Mouse (Mus musculus): ENCODE data around the gene Ccdc190. TPM values are rescaled to one million over a fixed set of nuclear protein-coding genes. Genes with fewer than 3 reads are reported as not detected.
A peak's percentile ranks its signal among the peaks of the same experiment; 100 is the strongest.

The Ccdc190 gene
- polyA plus RNA-seq, 1 experiment from 2014 or later: 0.82 TPM

DNA sequence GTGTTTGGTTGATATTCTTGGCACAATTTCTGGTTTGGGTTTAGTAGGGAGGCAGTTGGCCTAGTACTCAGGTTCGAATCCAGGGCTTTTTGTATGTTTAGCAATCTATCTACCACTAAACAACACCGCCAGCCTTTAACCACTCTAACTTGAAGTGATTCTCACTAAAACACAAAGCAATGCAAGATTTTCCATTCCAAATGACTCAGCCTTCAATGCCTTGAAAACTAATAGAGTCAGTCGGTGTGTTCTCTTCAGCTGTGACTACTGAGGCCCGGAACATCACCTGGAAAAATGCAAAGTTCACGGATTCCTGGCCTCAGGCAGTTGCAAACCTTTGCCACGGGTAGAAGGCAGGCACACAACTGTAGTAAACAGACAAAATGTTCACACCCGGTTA, 3.2 kb downstream of the Ccdc190 start:
- ATAC-seq (no peak), DNase-seq (ENCODE audit: low read depth, low spot score) (no peak)
- POLR2A ChIA-PET: no interaction called here
- CTCF ChIA-PET: interaction anchor here (0.7 to 1.0 kb wide), 2 partner anchors 184 to 204 kb away, joined by 3 to 4 read pairs; no protein-coding TSS in a partner anchor
- H3K27me3 ChIP-seq: no peaks in the 10 kb centered on the region
- TF ChIP-seq CTCF (IDR thresholded peaks at IDR 0.05): no peak
- in situ Hi-C loops (cut with MboI; ENCODE audit: low pct_unique_long_range_greater_than_20kb): no loop called here

DNA sequence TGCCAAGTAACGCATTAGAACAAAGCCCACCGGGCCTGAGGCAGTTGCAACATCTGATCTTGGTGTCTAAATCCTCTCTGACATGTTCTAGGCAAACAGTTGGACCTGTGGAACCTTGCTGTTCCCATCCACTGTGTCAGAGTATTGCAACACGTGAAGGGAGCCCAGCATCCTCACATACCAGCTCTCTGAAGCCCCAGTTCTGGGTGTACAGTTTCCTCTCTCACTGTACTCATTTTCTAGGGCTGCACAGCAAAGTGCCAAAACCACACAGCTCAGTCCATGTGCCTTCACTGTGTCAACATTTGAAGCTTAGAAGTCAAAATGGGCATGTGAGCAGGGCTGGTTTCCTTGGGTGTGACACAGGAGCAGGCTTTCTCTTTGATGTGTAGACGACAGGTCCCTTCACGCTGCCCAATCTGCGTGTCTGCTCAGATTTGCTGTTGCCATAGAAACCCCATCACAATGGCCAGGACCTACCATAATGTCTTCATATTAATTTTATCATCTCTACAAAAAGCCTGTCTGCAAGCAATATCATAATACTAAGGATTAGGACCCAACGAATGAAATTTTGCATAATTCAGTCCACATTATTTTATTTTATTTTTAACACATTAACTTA, 3.8 kb downstream of the Ccdc190 start:
- in situ Hi-C loops (cut with MboI; ENCODE audit: low pct_unique_long_range_greater_than_20kb): no loop called here
- POLR2A ChIA-PET: no interaction called here
- TF ChIP-seq CTCF (IDR thresholded peaks at IDR 0.05): no peak
- no peak for DNase-seq (ENCODE audit: low read depth, low spot score)
- CTCF ChIA-PET: interaction anchor here (0.7 to 1.0 kb wide), 2 partner anchors 183 to 204 kb away, joined by 3 to 4 read pairs; no protein-coding TSS in a partner anchor
- no peak for ATAC-seq
- H3K27me3 ChIP-seq: no peaks in the 10 kb centered on the region

DNA sequence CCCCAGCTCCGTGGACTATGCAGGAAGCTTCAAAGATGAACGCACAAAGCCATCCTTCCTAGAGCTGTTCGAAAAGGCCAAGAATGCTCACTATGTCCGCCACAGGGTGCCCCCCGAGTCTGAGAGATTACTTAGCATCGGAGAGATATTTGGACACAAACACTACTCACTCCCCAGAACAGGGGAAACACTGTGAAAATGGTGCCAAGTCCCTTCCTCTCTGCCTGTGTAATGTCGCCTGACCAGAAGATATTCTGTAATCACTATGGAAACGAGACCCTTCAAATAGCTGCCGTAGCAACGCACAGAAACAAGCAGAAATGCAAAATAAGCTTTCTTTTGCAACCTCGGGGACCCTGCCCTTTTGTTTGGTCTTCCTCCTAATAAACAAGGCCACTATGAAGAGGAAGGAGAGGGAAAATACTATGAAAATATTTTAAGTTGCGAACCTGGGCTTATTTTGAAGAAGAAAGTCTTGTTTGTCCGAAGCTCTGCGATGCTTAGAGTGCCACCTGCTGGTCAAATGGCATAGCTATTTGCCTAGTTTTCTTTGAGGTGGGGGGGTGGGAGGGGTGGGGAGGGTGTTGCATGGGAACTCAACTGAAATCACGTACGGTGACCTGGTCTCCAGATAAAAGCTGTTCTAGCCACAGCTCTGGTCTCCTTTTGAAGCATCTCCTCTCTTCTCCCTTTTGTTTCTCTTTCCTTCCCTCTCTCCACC, 5.7 kb downstream of the Ccdc190 start:
- no peak for DNase-seq (ENCODE audit: low read depth, low spot score)
- in situ Hi-C loops (cut with MboI; ENCODE audit: low pct_unique_long_range_greater_than_20kb): no loop called here
- no peak for ATAC-seq
- TF ChIP-seq CTCF (IDR thresholded peaks at IDR 0.05): peak; percentile 66
- POLR2A ChIA-PET: interaction anchor here (0.7 kb wide), 1 partner anchor 35 kb away, joined by 4 read pairs; no protein-coding TSS in a partner anchor
- H3K27me3 ChIP-seq: no peaks in the 10 kb centered on the region
- CTCF ChIA-PET: interaction anchor here (0.6 to 8.0 kb wide), 16 partner anchors 13 to 417 kb away, joined by 3 to 83 read pairs (median 4); no protein-coding TSS in a partner anchor

DNA sequence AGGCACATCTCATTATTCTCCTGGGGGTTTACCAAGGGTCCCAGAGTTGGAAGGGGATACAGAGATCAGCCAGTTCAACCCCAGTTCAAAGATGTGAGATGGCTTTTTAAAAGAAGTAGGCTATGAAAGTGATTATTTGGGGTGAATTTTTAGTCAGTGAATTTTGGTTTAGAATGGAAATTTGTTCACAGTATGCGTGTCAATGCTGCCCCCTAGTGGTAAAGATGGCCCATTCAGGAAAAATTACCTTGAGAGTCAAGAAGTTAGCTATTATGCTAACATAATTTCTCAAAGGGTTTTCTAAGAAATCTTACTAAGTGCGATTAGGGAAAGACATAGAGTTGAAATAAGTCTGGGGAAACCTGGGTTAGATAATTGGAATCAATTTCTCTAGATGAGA, 10.9 kb downstream of the Ccdc190 start:
- no peak for ATAC-seq
- ChIA-PET CTCF (interaction anchor here (0.6 to 8.0 kb wide), 9 partner anchors 10 to 262 kb away, joined by 3 to 83 read pairs (median 4); partner anchors contain the start of gene Ccdc190), POLR2A (no interaction called here)
- peak; percentile 64 for TF ChIP-seq CTCF (IDR thresholded peaks at IDR 0.05)
- H3K27me3 ChIP-seq: no peaks in the 10 kb centered on the region
- in situ Hi-C loops (cut with MboI; ENCODE audit: low pct_unique_long_range_greater_than_20kb): no loop called here
- no peak for DNase-seq (ENCODE audit: low read depth, low spot score)

DNA sequence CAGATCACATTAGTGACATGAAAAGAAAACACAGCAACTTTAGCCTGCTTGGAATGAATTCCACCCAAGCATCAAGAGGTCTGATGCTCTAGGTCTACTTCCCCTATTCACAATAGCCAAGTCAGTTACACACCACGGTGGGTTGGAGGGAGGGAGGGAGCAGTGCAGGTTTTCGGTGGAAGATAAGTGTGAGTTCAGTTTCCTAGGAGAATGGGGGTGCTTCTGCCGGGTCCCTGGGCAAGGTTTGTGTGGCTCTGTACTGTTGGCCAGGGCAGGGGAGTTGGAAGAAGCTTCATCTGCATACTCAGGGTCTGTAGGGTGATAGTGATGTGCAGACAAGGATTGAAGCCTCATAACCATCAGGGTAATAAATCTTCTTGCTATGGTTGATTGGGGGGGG, 17.6 kb downstream of the Ccdc190 start:
- TF ChIP-seq CTCF (IDR thresholded peaks at IDR 0.05): no peak
- POLR2A ChIA-PET: no interaction called here
- DNase-seq (ENCODE audit: low read depth, low spot score): no peak
- in situ Hi-C loops (cut with MboI; ENCODE audit: low pct_unique_long_range_greater_than_20kb): no loop called here
- no peak for ATAC-seq
- no peaks in the 10 kb centered on the region for H3K27me3 ChIP-seq
- CTCF ChIA-PET: no interaction called here

DNA sequence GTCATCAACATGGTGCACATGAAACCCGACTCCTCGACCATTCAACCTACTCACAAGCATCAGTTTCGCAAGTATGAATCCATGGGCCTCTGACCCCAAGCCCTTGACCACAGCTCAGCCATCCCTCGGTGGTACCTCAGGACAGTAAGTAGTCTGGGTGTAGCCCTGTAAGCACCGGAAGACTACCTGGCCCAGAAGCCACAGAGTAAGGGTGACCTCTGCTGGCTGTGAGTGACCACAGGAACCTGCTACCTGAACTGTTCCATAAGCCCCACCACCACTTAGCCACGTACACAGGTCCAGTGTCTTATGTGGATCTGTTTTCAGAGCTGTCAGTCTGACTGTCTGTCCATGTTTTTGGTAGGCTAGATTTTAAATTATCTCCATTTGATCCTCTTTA, 19.2 kb downstream of the Ccdc190 start:
- no peak for DNase-seq (ENCODE audit: low read depth, low spot score)
- no peak for TF ChIP-seq CTCF (IDR thresholded peaks at IDR 0.05)
- H3K27me3 ChIP-seq: no peaks in the 10 kb centered on the region
- CTCF ChIA-PET: interaction anchor here (1.4 to 2.6 kb wide), 2 partner anchors 8 to 12 kb away, joined by 4 to 12 read pairs; no protein-coding TSS in a partner anchor
- no peak for ATAC-seq
- in situ Hi-C loops (cut with MboI; ENCODE audit: low pct_unique_long_range_greater_than_20kb): no loop called here
- POLR2A ChIA-PET: no interaction called here

DNA sequence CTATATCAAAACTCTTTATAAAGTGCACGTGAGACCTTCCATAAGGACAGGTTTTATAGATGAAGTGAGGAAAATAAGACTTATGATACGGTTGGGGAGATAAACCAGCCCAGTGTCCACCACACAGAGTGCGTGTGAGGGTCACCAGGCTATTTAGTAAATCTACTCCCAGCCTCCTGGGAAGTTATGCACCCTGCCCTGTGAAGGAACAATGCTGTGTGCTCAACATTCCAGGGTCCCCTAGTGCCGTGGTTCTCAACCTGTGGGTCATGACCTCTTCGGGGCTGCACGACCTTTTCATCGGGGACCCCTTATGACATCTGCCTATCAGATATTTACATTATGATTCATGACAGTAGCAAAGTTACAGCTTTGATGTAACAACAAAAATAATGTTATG, 19.8 kb downstream of the Ccdc190 start:
- in situ Hi-C loops (cut with MboI; ENCODE audit: low pct_unique_long_range_greater_than_20kb): no loop called here
- H3K27me3 ChIP-seq: no peaks in the 10 kb centered on the region
- DNase-seq (ENCODE audit: low read depth, low spot score) (no peak), ATAC-seq (no peak)
- TF ChIP-seq CTCF (IDR thresholded peaks at IDR 0.05): no peak
- CTCF ChIA-PET: interaction anchor here (1.3 to 2.6 kb wide), 4 partner anchors 9 to 188 kb away, joined by 4 to 12 read pairs (median 5); no protein-coding TSS in a partner anchor
- POLR2A ChIA-PET: no interaction called here

DNA sequence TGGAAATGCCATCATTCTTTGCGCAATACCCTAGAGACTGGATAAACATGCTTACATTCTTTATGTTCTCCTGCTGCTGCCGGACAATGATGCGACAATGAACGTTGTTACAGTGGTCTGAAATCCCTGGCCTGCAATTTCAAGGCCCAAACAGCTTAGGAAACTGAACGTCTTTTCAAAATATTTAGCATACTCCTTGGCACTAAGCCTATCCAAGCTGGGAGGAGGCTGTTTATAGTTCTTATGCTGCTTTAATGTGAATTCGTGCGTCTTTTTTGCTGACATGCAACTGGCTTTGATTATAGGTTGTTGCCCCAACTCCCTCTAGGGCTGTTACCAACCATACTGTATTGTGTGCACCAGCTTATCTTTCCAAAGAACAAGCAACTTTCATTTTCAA, 20.4 kb downstream of the Ccdc190 start:
- ChIA-PET CTCF (interaction anchor here (1.1 to 2.6 kb wide), 4 partner anchors 9 to 187 kb away, joined by 3 to 12 read pairs (median 5); no protein-coding TSS in a partner anchor), POLR2A (no interaction called here)
- H3K27me3 ChIP-seq: no peaks in the 10 kb centered on the region
- TF ChIP-seq CTCF (IDR thresholded peaks at IDR 0.05): no peak
- in situ Hi-C loops (cut with MboI; ENCODE audit: low pct_unique_long_range_greater_than_20kb): no loop called here
- ATAC-seq (no peak), DNase-seq (ENCODE audit: low read depth, low spot score) (no peak)

DNA sequence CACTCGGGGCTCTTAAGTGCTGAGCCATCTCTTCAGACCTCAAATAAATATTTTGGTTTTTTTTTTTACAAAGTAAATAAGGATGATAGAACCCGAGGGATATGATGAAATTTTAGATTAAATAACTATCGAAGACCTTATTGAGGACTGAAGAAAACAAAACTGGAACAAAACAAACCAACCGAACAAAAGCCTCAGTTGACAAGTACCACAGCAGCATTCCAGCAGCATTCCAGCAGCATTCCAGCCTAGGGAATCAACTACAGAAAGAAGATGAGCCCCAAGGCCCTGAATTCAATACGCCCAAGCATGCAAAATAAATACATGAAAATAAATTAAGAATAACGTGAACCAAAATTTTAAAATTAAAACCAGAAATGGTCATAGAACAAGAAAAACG, 21.5 kb downstream of the Ccdc190 start:
- TF ChIP-seq CTCF (IDR thresholded peaks at IDR 0.05): no peak
- no peaks in the 10 kb centered on the region for H3K27me3 ChIP-seq
- DNase-seq (ENCODE audit: low read depth, low spot score) (no peak), ATAC-seq (no peak)
- ChIA-PET CTCF (interaction anchor here (1.1 to 2.6 kb wide), 3 partner anchors 11 to 186 kb away, joined by 3 to 12 read pairs (median 6); no protein-coding TSS in a partner anchor), POLR2A (no interaction called here)
- in situ Hi-C loops (cut with MboI; ENCODE audit: low pct_unique_long_range_greater_than_20kb): no loop called here

DNA sequence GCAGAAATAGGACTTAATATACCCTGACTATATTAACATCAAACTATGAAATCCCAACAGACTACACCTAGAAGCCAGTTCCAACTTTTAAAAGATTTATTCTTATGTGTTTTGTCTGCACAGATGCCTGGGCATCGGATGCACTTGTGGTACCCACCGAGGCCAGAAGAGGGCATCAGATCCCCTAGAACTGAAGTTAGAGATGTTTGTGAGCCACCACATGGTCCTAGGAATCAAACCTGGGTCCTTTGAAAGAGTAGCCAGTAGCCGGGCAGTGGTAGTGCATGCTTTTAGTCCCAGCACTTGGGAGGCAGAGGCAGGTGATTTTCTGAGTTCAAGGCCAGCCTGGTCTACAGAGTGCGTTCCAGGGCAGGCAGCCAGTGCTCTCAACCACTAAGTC, 22.2 kb downstream of the Ccdc190 start:
- CTCF ChIA-PET: interaction anchor here (1.4 to 1.6 kb wide), 3 partner anchors 9 to 186 kb away, joined by 4 to 9 read pairs (median 4); no protein-coding TSS in a partner anchor
- POLR2A ChIA-PET: no interaction called here
- DNase-seq (ENCODE audit: low read depth, low spot score): no peak
- TF ChIP-seq CTCF (IDR thresholded peaks at IDR 0.05): peak; percentile 57
- in situ Hi-C loops (cut with MboI; ENCODE audit: low pct_unique_long_range_greater_than_20kb): no loop called here
- ATAC-seq: no peak
- no peaks in the 10 kb centered on the region for H3K27me3 ChIP-seq

DNA sequence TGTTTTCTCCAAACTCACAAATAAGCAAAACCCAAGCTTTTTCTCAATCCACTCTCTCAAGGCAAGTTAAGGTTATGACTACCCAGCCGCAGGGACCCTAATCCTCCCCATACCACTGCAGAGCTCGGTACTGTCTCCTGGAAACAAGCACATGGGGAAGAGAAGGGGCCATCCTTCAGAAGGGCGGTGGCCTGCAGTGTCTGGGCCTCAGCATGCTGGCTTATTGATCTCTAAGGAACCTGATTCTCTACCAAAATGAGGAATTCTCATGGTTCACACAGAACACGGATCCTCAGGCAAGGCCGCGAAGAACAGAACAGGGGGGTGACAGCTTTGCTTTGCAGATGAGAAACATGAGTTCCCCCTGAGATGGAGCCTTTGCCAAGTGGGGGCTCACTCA, 23.1 kb downstream of the Ccdc190 start:
- ChIA-PET CTCF (interaction anchor here (1.4 to 1.6 kb wide), 3 partner anchors 10 to 185 kb away, joined by 4 to 9 read pairs (median 4); no protein-coding TSS in a partner anchor), POLR2A (interaction anchor here (0.6 kb wide), 1 partner anchor 19 kb away, joined by 4 read pairs; no protein-coding TSS in a partner anchor)
- in situ Hi-C loops (cut with MboI; ENCODE audit: low pct_unique_long_range_greater_than_20kb): no loop called here
- DNase-seq (ENCODE audit: low read depth, low spot score) (no peak), ATAC-seq (no peak)
- no peak for TF ChIP-seq CTCF (IDR thresholded peaks at IDR 0.05)
- no peaks in the 10 kb centered on the region for H3K27me3 ChIP-seq

Data from Patski (cell line).